Comparison of ENCODE assay signal across 29 mouse cellular contexts in genomic region chr13:24626698-24627436, GRCm38 (mm10). TPM values are rescaled to one million over a fixed set of nuclear protein-coding genes. Genes with fewer than 3 reads are reported as not detected.
DNase-seq lines count a peak whose midpoint lies in the region; ATAC-seq and TF ChIP-seq lines count a peak whose summit lies in the region.
"Had no signal": no experiment of that assay in that cellular context is flagged by ENCODE, and none has a peak within 500 bp of the region (broad histone marks: within the 10 kb centered on the region; RNA-seq: fewer than 3 reads in every experiment).

No protein-coding gene starts in this region.

- TF ChIP-seq CTCF in lung, postnatal 0 days (IDR thresholded peaks at IDR 0.05), result no peak

- ATAC-seq in hindbrain, embryonic 14.5 days (ENCODE audit: low FRiP score), result no peak
- peak; percentile 48 for ATAC-seq in lung, postnatal 0 days
- ATAC-seq in embryonic facial prominence, embryonic 15.5 days (ENCODE audit: insufficient number of reproducible peaks, low FRiP score, low TSS enrichment, low read depth), result peak; percentile 45; the same call in 1 of the 2 replicates
- ATAC-seq in erythroblast, adult 5-6 weeks (replicated peaks; ENCODE audit: low FRiP score, poor library complexity, severe bottlenecking), result no peak
- ATAC-seq: forebrain, postnatal 0 days; intestine, embryonic 16.5 days; midbrain, embryonic 15.5 days; Patski had no signal

- no peaks in the 10 kb centered on the region for H3K27me3 ChIP-seq in hindbrain, embryonic 10.5 days (ENCODE audit: insufficient read depth, poor library complexity, severe bottlenecking)
- no peaks in the 10 kb centered on the region for H3K27me3 ChIP-seq in hindbrain, embryonic 14.5 days (ENCODE audit: control insufficient read depth, insufficient read depth, low read length)
- no peaks in the 10 kb centered on the region for H3K27me3 ChIP-seq in lung, postnatal 0 days (replicated peaks; ENCODE audit: insufficient read depth, low read length)
- no peaks in the 10 kb centered on the region for H3K27me3 ChIP-seq in embryonic facial prominence, embryonic 15.5 days
- H3K27me3 ChIP-seq: forebrain, embryonic 12.5 days; heart, embryonic 13.5 days; midbrain, embryonic 15.5 days; Patski had no signal

- 0 out of 2 replicates have a peak overlapping the region, but pooled peaks have one; percentile 16 for H3K27ac ChIP-seq in hindbrain, embryonic 10.5 days
- no peak overlapping the region for H3K27ac ChIP-seq in hindbrain, embryonic 14.5 days
- no peak overlapping the region for H3K27ac ChIP-seq in lung, postnatal 0 days (ENCODE audit: low read length)
- H3K27ac ChIP-seq in embryonic facial prominence, embryonic 15.5 days (replicated peaks), result peak overlapping the region; percentile 63; the same call in 1 of the 2 replicates
- H3K27ac ChIP-seq: forebrain, embryonic 12.5 days; heart, adult 2 months; heart, embryonic 13.5 days; kidney, postnatal 0 days; liver, embryonic 15.5 days; midbrain, embryonic 10.5 days; midbrain, embryonic 15.5 days had no signal

- no peak overlapping the region for H3K9ac ChIP-seq in hindbrain, embryonic 14.5 days
- H3K9ac ChIP-seq in lung, postnatal 0 days (replicated peaks; ENCODE audit: low read depth), result no peak overlapping the region
- no peak overlapping the region for H3K9ac ChIP-seq in embryonic facial prominence, embryonic 15.5 days
- H3K9ac ChIP-seq: forebrain, embryonic 12.5 days; forebrain, postnatal 0 days; heart, embryonic 13.5 days; liver, embryonic 15.5 days; midbrain, embryonic 15.5 days had no signal

- H3K4me3 ChIP-seq in hindbrain, embryonic 10.5 days, result no peak overlapping the region
- H3K4me3 ChIP-seq in hindbrain, embryonic 14.5 days (replicated peaks; ENCODE audit: low read length), result no peak overlapping the region
- H3K4me3 ChIP-seq in lung, postnatal 0 days (ENCODE audit: low read depth, low read length), result no peak overlapping the region
- no peak overlapping the region for H3K4me3 ChIP-seq in embryonic facial prominence, embryonic 15.5 days (replicated peaks)
- H3K4me3 ChIP-seq: forebrain, embryonic 12.5 days; heart, adult 2 months; heart, embryonic 13.5 days; liver, embryonic 15.5 days; midbrain, embryonic 10.5 days; midbrain, embryonic 15.5 days had no signal

- no peak for DNase-seq in hindbrain, embryonic 10.5 days (ENCODE audit: low spot score)
- DNase-seq in hindbrain, embryonic 14.5 days (ENCODE audit: low spot score), result no peak
- DNase-seq in lung, postnatal 0 days (ENCODE audit: low spot score), result no peak
- no peak for DNase-seq in lung, adult 18-20 months
- DNase-seq in embryo, embryonic 10.5 days (ENCODE audit: low spot score), result no peak
- DNase-seq: adrenal gland, postnatal 14 days; cerebellum, adult 11-12 months; cerebellum, adult 9-11 months; forebrain, postnatal 0 days; heart, adult 2 months; heart, postnatal 10 days; kidney, adult 8-10 months; kidney, postnatal 4 days; layer of hippocampus, postnatal 36 days; left cerebral cortex, postnatal 4 days; right cerebral cortex, adult 18-20 months; spleen, adult 18-20 months; thymus, postnatal 14 days had no signal

- TF ChIP-seq EP300 in lung, postnatal 0 days (IDR thresholded peaks at IDR 0.05), result no peak

- WGBS in hindbrain, embryonic 10.5 days, result 86% methylated on average over 6 of the region's 6 CpGs
- 92% methylated on average over 6 of the region's 6 CpGs for WGBS in hindbrain, embryonic 14.5 days
- 61% methylated on average over 6 of the region's 6 CpGs for WGBS in lung, postnatal 0 days
- WGBS in embryonic facial prominence, embryonic 15.5 days, result 50% methylated on average over 6 of the region's 6 CpGs

- H3K36me3 ChIP-seq in hindbrain, embryonic 10.5 days, result no peaks in the 10 kb centered on the region
- no peaks in the 10 kb centered on the region for H3K36me3 ChIP-seq in hindbrain, embryonic 14.5 days (replicated peaks; ENCODE audit: control insufficient read depth, insufficient read depth)
- H3K36me3 ChIP-seq in lung, postnatal 0 days (ENCODE audit: insufficient read depth, low read length), result no peaks in the 10 kb centered on the region
- H3K36me3 ChIP-seq in embryonic facial prominence, embryonic 15.5 days, result no peaks in the 10 kb centered on the region
- H3K36me3 ChIP-seq: forebrain, embryonic 12.5 days; G1E; heart, embryonic 13.5 days; liver, embryonic 15.5 days; midbrain, embryonic 10.5 days; midbrain, embryonic 15.5 days had no signal

- no peaks in the 10 kb centered on the region for H3K9me3 ChIP-seq in hindbrain, embryonic 10.5 days
- H3K9me3 ChIP-seq in hindbrain, embryonic 14.5 days (ENCODE audit: control insufficient read depth, low read length), result no peaks in the 10 kb centered on the region
- no peaks in the 10 kb centered on the region for H3K9me3 ChIP-seq in lung, postnatal 0 days (ENCODE audit: low read length)
- H3K9me3 ChIP-seq in embryonic facial prominence, embryonic 15.5 days (replicated peaks), result no peaks in the 10 kb centered on the region
- H3K9me3 ChIP-seq: forebrain, embryonic 12.5 days; G1E; heart, embryonic 13.5 days; liver, embryonic 15.5 days; midbrain, embryonic 10.5 days; midbrain, embryonic 15.5 days had no signal

- H3K4me2 ChIP-seq in hindbrain, embryonic 14.5 days (replicated peaks), result no peak overlapping the region
- H3K4me2 ChIP-seq in lung, postnatal 0 days (replicated peaks; ENCODE audit: low read depth, low read length), result no peak overlapping the region
- no peak overlapping the region for H3K4me2 ChIP-seq in embryonic facial prominence, embryonic 15.5 days (replicated peaks)
- H3K4me2 ChIP-seq: forebrain, embryonic 12.5 days; heart, embryonic 13.5 days; liver, embryonic 15.5 days; midbrain, embryonic 15.5 days had no signal

- peaks cover 32% of the 10 kb centered on the region for H3K4me1 ChIP-seq in hindbrain, embryonic 10.5 days (replicated peaks)
- H3K4me1 ChIP-seq in hindbrain, embryonic 14.5 days (replicated peaks; ENCODE audit: control insufficient read depth, insufficient read depth, low read length), result peaks cover 18% of the 10 kb centered on the region
- H3K4me1 ChIP-seq in lung, postnatal 0 days (ENCODE audit: insufficient read depth, low read depth, low read length), result no peaks in the 10 kb centered on the region
- H3K4me1 ChIP-seq in embryonic facial prominence, embryonic 15.5 days, result peaks cover 22% of the 10 kb centered on the region

RNA-seq across cellular contexts. Expression of gene Ripor2, which starts 44.9 kb away (rescaled TPM):
- 3.7 and 6.4 TPM in 2 replicates for polyA plus RNA-seq in hindbrain, embryonic 10.5 days (2016; fragmentation: Nextera tagmentation; extraction: Ambion mirVana)
- 21.9 and 25.9 TPM in 2 replicates for polyA plus RNA-seq in hindbrain, embryonic 14.5 days (2014; fragmentation: Nextera tagmentation; extraction: Ambion mirVana)
- polyA plus RNA-seq in lung, postnatal 0 days (2015; fragmentation: Nextera tagmentation; extraction: Ambion mirVana), result 3.1 and 3.9 TPM in 2 replicates
- polyA plus RNA-seq in embryonic facial prominence, embryonic 15.5 days (2015; fragmentation: Nextera tagmentation; extraction: Ambion mirVana), result 6.3 and 6.4 TPM in 2 replicates
- total RNA-seq in erythroblast, adult 5-6 weeks (2015; ENCODE audit: low replicate concordance), result 20.2 and 21.1 TPM in 2 replicates
- 13.3 and 18.8 TPM in 2 replicates for total RNA-seq in erythroblast, adult 5-6 weeks (2017; ENCODE audit: low replicate concordance)
- polyA plus RNA-seq: G1E had no signal

Comparison
In these comparisons a context has a peak if more than half of its experiments do, and no peak if none do; other contexts are left out.
1. H3K27ac ChIP-seq: peak in hindbrain, embryonic 10.5 days (single experiment) and embryonic facial prominence, embryonic 15.5 days (single experiment); none in hindbrain, embryonic 14.5 days (single experiment) and lung, postnatal 0 days (single experiment).
2. ATAC-seq: peak in lung, postnatal 0 days (single experiment) and embryonic facial prominence, embryonic 15.5 days (single experiment); none in hindbrain, embryonic 14.5 days (single experiment) and erythroblast, adult 5-6 weeks (single experiment).